Mouse (Mus musculus): Measurements from ENCODE around the gene Cspg5. TPM values are rescaled to one million over a fixed set of nuclear protein-coding genes. Genes with fewer than 3 reads are reported as not detected.

The Cspg5 gene
- polyA plus RNA-seq (2012), result 0.01 and 0.05 TPM in 2 replicates

GRCm38 (mm10) chr9:110243221-110243833, at the start of gene Cspg5:
TSS of gene Cspg5 (plus strand) at chr9:110243783.
- H3K27me3 ChIP-seq (ENCODE audit: control insufficient read depth), result peaks cover 43% of the 10 kb centered on the region
- no peak within 1 kb of the TSS for H3K4me3 ChIP-seq (replicated peaks)
- no peaks in the 10 kb centered on the region for H3K9me3 ChIP-seq (ENCODE audit: control insufficient read depth, low read length)
- no peak for TF ChIP-seq TAL1 (IDR thresholded peaks at IDR 0.05; ENCODE audit: low read length)
- no peak for TF ChIP-seq GATA1 (IDR thresholded peaks at IDR 0.05; ENCODE audit: low read length)
- H3K4me1 ChIP-seq (ENCODE audit: control insufficient read depth), result peaks cover 18% of the 10 kb centered on the region
- peaks cover 21% of the 10 kb centered on the region for H3K36me3 ChIP-seq (ENCODE audit: control insufficient read depth)

GRCm38 (mm10) chr9:110199870-110200269, 43.7 kb upstream of the Cspg5 start:
- H3K36me3 ChIP-seq (ENCODE audit: control insufficient read depth), result peaks cover 86% of the 10 kb centered on the region
- no peaks in the 10 kb centered on the region for H3K9me3 ChIP-seq (ENCODE audit: control insufficient read depth, low read length)
- no peak overlapping the region for H3K4me3 ChIP-seq (replicated peaks)
- no peaks in the 10 kb centered on the region for H3K4me1 ChIP-seq (ENCODE audit: control insufficient read depth)
- TF ChIP-seq GATA1 (IDR thresholded peaks at IDR 0.05; ENCODE audit: low read length), result no peak
- no peak for TF ChIP-seq TAL1 (IDR thresholded peaks at IDR 0.05; ENCODE audit: low read length)
- no peaks in the 10 kb centered on the region for H3K27me3 ChIP-seq (ENCODE audit: control insufficient read depth)

- no peak for TF ChIP-seq TAL1 (IDR thresholded peaks at IDR 0.05; ENCODE audit: low read length)
- TF ChIP-seq GATA1 (IDR thresholded peaks at IDR 0.05; ENCODE audit: low read length), result no peak
Observed at GRCm38 (mm10) chr9:110205526-110206404, 37.8 kb upstream of the Cspg5 start.

GRCm38 (mm10) chr9:110206437-110206836, 37.1 kb upstream of the Cspg5 start:
- no peaks in the 10 kb centered on the region for H3K4me1 ChIP-seq (ENCODE audit: control insufficient read depth)
- no peaks in the 10 kb centered on the region for H3K27me3 ChIP-seq (ENCODE audit: control insufficient read depth)
- H3K4me3 ChIP-seq (replicated peaks), result no peak overlapping the region
- H3K9me3 ChIP-seq (ENCODE audit: control insufficient read depth, low read length), result no peaks in the 10 kb centered on the region
- no peak for TF ChIP-seq TAL1 (IDR thresholded peaks at IDR 0.05; ENCODE audit: low read length)
- no peak for TF ChIP-seq GATA1 (IDR thresholded peaks at IDR 0.05; ENCODE audit: low read length)
- peaks cover 89% of the 10 kb centered on the region for H3K36me3 ChIP-seq (ENCODE audit: control insufficient read depth)

More at GRCm38 (mm10) chr9:110205526-110206404, 37.8 kb upstream of the Cspg5 start:
- H3K9me3 ChIP-seq (ENCODE audit: control insufficient read depth, low read length), result no peaks in the 10 kb centered on the region
- no peaks in the 10 kb centered on the region for H3K4me1 ChIP-seq (ENCODE audit: control insufficient read depth)
- no peaks in the 10 kb centered on the region for H3K27me3 ChIP-seq (ENCODE audit: control insufficient read depth)
- H3K4me3 ChIP-seq (replicated peaks), result no peak overlapping the region
- H3K36me3 ChIP-seq (ENCODE audit: control insufficient read depth), result peaks cover 91% of the 10 kb centered on the region

- no peaks in the 10 kb centered on the region for H3K27me3 ChIP-seq (ENCODE audit: control insufficient read depth)
- TF ChIP-seq TAL1 (IDR thresholded peaks at IDR 0.05; ENCODE audit: low read length), result no peak
- TF ChIP-seq GATA1 (IDR thresholded peaks at IDR 0.05; ENCODE audit: low read length), result no peak
- H3K4me1 ChIP-seq (ENCODE audit: control insufficient read depth), result no peaks in the 10 kb centered on the region
- peaks cover 84% of the 10 kb centered on the region for H3K36me3 ChIP-seq (ENCODE audit: control insufficient read depth)
- no peaks in the 10 kb centered on the region for H3K9me3 ChIP-seq (ENCODE audit: control insufficient read depth, low read length)
- no peak overlapping the region for H3K4me3 ChIP-seq (replicated peaks)
Observed at GRCm38 (mm10) chr9:110208265-110208664, 35.3 kb upstream of the Cspg5 start.

GRCm38 (mm10) chr9:110208967-110209366, 34.6 kb upstream of the Cspg5 start:
- Histone ChIP-seq H3K36me3 (ENCODE audit: control insufficient read depth) (peaks cover 84% of the 10 kb centered on the region), H3K9me3 (ENCODE audit: control insufficient read depth, low read length) (no peaks in the 10 kb centered on the region), H3K4me3 (replicated peaks) (no peak overlapping the region), H3K4me1 (ENCODE audit: control insufficient read depth) (no peaks in the 10 kb centered on the region), H3K27me3 (ENCODE audit: control insufficient read depth) (no peaks in the 10 kb centered on the region)
- no peak for TF ChIP-seq GATA1 (IDR thresholded peaks at IDR 0.05; ENCODE audit: low read length)

GRCm38 (mm10) chr9:110224273-110224672, 19.3 kb upstream of the Cspg5 start:
- Histone ChIP-seq H3K36me3 (ENCODE audit: control insufficient read depth) (peaks cover 78% of the 10 kb centered on the region), H3K9me3 (ENCODE audit: control insufficient read depth, low read length) (no peaks in the 10 kb centered on the region), H3K4me3 (replicated peaks) (no peak overlapping the region), H3K27me3 (ENCODE audit: control insufficient read depth) (no peaks in the 10 kb centered on the region), H3K4me1 (ENCODE audit: control insufficient read depth) (no peaks in the 10 kb centered on the region)
- no peak for TF ChIP-seq TAL1 (IDR thresholded peaks at IDR 0.05; ENCODE audit: low read length)
- no peak for TF ChIP-seq GATA1 (IDR thresholded peaks at IDR 0.05; ENCODE audit: low read length)

GRCm38 (mm10) chr9:110226191-110226590, 17.4 kb upstream of the Cspg5 start:
- H3K36me3 ChIP-seq (ENCODE audit: control insufficient read depth), result peaks cover 84% of the 10 kb centered on the region
- no peak for TF ChIP-seq GATA1 (IDR thresholded peaks at IDR 0.05; ENCODE audit: low read length)
- no peaks in the 10 kb centered on the region for H3K27me3 ChIP-seq (ENCODE audit: control insufficient read depth)
- no peaks in the 10 kb centered on the region for H3K4me1 ChIP-seq (ENCODE audit: control insufficient read depth)
- no peak overlapping the region for H3K4me3 ChIP-seq (replicated peaks)
- no peaks in the 10 kb centered on the region for H3K9me3 ChIP-seq (ENCODE audit: control insufficient read depth, low read length)

- Histone ChIP-seq H3K36me3 (ENCODE audit: control insufficient read depth) (peaks cover 77% of the 10 kb centered on the region), H3K4me3 (replicated peaks) (no peak overlapping the region), H3K4me1 (ENCODE audit: control insufficient read depth) (no peaks in the 10 kb centered on the region), H3K9me3 (ENCODE audit: control insufficient read depth, low read length) (no peaks in the 10 kb centered on the region), H3K27me3 (ENCODE audit: control insufficient read depth) (no peaks in the 10 kb centered on the region)
- no peak for TF ChIP-seq TAL1 (IDR thresholded peaks at IDR 0.05; ENCODE audit: low read length)
- no peak for TF ChIP-seq GATA1 (IDR thresholded peaks at IDR 0.05; ENCODE audit: low read length)
Observed at GRCm38 (mm10) chr9:110228671-110229070, 14.9 kb upstream of the Cspg5 start.
